Mouse (Mus musculus): Measurements from ENCODE around the gene Ppp1r11. TPM values are rescaled to one million over a fixed set of nuclear protein-coding genes. Genes with fewer than 3 reads are reported as not detected.

The Ppp1r11 gene
- polyA plus RNA-seq, 2 experiments = 30.4 to 43.0 TPM

DNA sequence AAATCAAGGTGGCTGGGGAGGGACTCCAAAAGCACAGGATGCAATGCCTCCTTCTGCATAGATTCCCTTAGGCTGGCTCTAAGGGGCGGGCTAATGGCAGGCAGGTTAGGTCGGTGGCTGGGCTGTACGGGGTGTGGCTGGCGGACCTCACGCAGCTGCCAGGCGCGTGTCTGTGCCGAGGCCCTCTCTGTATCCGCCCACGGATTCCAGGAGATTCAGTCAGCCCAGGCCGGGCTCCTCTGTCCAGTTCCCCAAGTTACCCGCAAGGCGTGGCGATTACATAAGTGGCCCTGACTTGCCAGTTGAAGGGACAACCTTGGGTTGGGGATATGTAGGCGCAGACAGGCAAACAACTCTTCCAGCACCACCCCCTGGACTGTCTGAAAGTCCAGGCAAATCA lies 31.3 kb downstream of the Ppp1r11 start:
- no peak for ATAC-seq (ENCODE audit: insufficient read depth)
- Histone ChIP-seq H3K4me1 (replicated peaks; ENCODE audit: control insufficient read depth in 2 of 2, insufficient read depth in 2 of 2, low read length in 1 of 2) (no peaks in the 10 kb centered on the region), H3K4me2 (ENCODE audit: low read depth) (no peak overlapping the region), H3K9ac (replicated peaks) (no peak overlapping the region), H3K4me3 (ENCODE audit: insufficient read depth in 1 of 2, low read depth in 2 of 2, low read length in 2 of 2) (no peak overlapping the region), H3K9me3 (ENCODE audit: control insufficient read depth, low read length) (no peaks in the 10 kb centered on the region), H3K27me3 (ENCODE audit: control insufficient read depth, insufficient read depth, low read length) (no peaks in the 10 kb centered on the region; the same call in 1 of the 2 replicates), H3K27ac (no peak overlapping the region), H3K36me3 (replicated peaks; ENCODE audit: control insufficient read depth, insufficient read depth, low read depth) (no peaks in the 10 kb centered on the region)
- WGBS (ENCODE audit: insufficient replicate concordance) = 37% methylated on average over 15 of the region's 15 CpGs
- TF ChIP-seq CTCF (IDR thresholded peaks at IDR 0.05; ENCODE audit: low read depth) (no peak), EP300 (IDR thresholded peaks at IDR 0.05; ENCODE audit: low read depth) (no peak)
- no peak for DNase-seq (ENCODE audit: low read depth in 3 of 3, low spot score in 3 of 3)

DNA sequence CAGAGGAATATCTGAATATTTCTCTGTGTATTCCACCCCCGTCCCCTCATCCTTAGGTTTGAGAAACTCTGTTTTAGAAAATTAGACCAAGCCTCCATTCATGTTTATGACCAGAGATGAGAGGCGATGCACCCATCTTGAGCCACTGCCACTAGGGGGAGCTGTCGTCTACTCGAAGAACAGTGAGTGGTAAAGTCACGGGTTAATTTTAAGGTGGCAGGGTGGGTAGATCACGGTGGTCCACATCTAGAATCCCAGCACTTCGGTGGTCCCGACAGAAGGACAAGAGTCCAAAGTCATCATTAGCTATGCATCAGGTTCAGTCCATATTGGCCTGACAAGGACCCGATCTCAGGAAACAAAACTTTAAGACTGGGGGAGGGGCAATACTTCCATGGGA lies 36.5 kb downstream of the Ppp1r11 start:
- no peak overlapping the region for H3K9ac ChIP-seq (replicated peaks)
- no peak overlapping the region for H3K4me3 ChIP-seq (ENCODE audit: insufficient read depth in 1 of 2, low read depth in 2 of 2, low read length in 2 of 2)
- WGBS (ENCODE audit: insufficient replicate concordance) = 8% methylated on average over 9 of the region's 9 CpGs
- TF ChIP-seq EP300 (IDR thresholded peaks at IDR 0.05; ENCODE audit: low read depth) (no peak), CTCF (IDR thresholded peaks at IDR 0.05; ENCODE audit: low read depth) (peak; percentile 90)
- ATAC-seq (ENCODE audit: insufficient read depth) (no peak), DNase-seq (ENCODE audit: low read depth in 3 of 3, low spot score in 3 of 3) (peak in 2 of 3 experiments; percentile 14 to 24)
- no peaks in the 10 kb centered on the region for H3K36me3 ChIP-seq (replicated peaks; ENCODE audit: control insufficient read depth, insufficient read depth, low read depth)
- no peak overlapping the region for H3K4me2 ChIP-seq (ENCODE audit: low read depth)
- no peak overlapping the region for H3K27ac ChIP-seq
- no peaks in the 10 kb centered on the region for H3K4me1 ChIP-seq (replicated peaks; ENCODE audit: control insufficient read depth in 2 of 2, insufficient read depth in 2 of 2, low read length in 1 of 2)
- no peaks in the 10 kb centered on the region; the same call in none of the 2 replicates for H3K27me3 ChIP-seq (ENCODE audit: control insufficient read depth, insufficient read depth, low read length)
- H3K9me3 ChIP-seq (ENCODE audit: control insufficient read depth, low read length) = no peaks in the 10 kb centered on the region

DNA sequence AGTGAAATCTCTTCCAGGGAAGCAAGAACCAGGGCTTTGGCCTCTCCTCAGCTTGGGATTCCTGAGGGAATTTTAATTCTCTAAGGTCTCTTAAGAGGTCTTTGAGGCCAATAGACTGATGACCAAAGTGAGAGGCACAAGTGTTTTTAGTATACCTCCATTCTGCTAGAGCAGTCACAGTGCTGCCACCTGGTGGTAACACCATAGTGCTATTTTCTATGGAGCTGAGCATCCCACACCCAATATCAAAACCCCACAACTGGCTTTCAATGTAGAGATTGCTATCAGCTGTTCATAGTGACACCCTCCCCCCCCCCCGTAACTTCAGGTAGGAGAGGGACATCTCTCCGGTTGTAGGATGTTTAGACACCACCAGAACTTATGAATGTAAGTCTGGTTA lies 37.4 kb downstream of the Ppp1r11 start:
- TF ChIP-seq EP300 (IDR thresholded peaks at IDR 0.05; ENCODE audit: low read depth) (no peak), CTCF (IDR thresholded peaks at IDR 0.05; ENCODE audit: low read depth) (peak; percentile 83)
- H3K27me3 ChIP-seq (ENCODE audit: control insufficient read depth, insufficient read depth, low read length) = no peaks in the 10 kb centered on the region; the same call in none of the 2 replicates
- no peak overlapping the region for H3K27ac ChIP-seq
- no peak overlapping the region for H3K4me2 ChIP-seq (ENCODE audit: low read depth)
- H3K9me3 ChIP-seq (ENCODE audit: control insufficient read depth, low read length) = no peaks in the 10 kb centered on the region
- no peak overlapping the region for H3K9ac ChIP-seq (replicated peaks)
- no peaks in the 10 kb centered on the region for H3K36me3 ChIP-seq (replicated peaks; ENCODE audit: control insufficient read depth, insufficient read depth, low read depth)
- DNase-seq (ENCODE audit: low read depth in 3 of 3, low spot score in 3 of 3) (peak; percentile 43 to 57 (median 43)), ATAC-seq (ENCODE audit: insufficient read depth) (no peak)
- 7% methylated on average over 2 of the region's 2 CpGs for WGBS (ENCODE audit: insufficient replicate concordance)
- no peak overlapping the region for H3K4me3 ChIP-seq (ENCODE audit: insufficient read depth in 1 of 2, low read depth in 2 of 2, low read length in 2 of 2)
- H3K4me1 ChIP-seq (replicated peaks; ENCODE audit: control insufficient read depth in 2 of 2, insufficient read depth in 2 of 2, low read length in 1 of 2) = no peaks in the 10 kb centered on the region

DNA sequence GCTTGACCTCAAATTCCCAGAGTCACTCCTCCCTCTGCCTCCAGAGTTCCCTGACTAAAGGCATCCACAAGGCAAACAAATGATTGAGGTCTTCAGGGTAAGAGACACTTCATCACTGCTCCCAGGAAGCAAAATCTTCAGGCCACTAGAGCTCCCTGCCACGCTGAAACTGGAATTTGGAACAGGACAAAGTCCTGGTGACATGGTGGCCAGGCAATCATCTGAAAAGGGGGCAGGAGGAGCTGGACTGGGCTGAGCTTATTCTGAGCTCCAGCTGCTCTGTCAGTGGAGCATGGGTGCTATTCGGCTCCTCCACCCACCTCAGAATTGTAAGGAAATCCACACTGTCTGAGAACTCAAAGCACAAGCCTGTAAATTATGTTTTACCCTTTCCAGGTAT lies 39.5 kb downstream of the Ppp1r11 start:
- no peak for ATAC-seq (ENCODE audit: insufficient read depth)
- Histone ChIP-seq H3K27me3 (ENCODE audit: control insufficient read depth, insufficient read depth, low read length) (no peaks in the 10 kb centered on the region; the same call in none of the 2 replicates), H3K9ac (replicated peaks) (no peak overlapping the region), H3K27ac (no peak overlapping the region), H3K36me3 (replicated peaks; ENCODE audit: control insufficient read depth, insufficient read depth, low read depth) (no peaks in the 10 kb centered on the region), H3K9me3 (ENCODE audit: control insufficient read depth, low read length) (no peaks in the 10 kb centered on the region), H3K4me2 (ENCODE audit: low read depth) (no peak overlapping the region), H3K4me1 (replicated peaks; ENCODE audit: control insufficient read depth in 2 of 2, insufficient read depth in 2 of 2, low read length in 1 of 2) (no peaks in the 10 kb centered on the region), H3K4me3 (ENCODE audit: insufficient read depth in 1 of 2, low read depth in 2 of 2, low read length in 2 of 2) (no peak overlapping the region)
- no peak for TF ChIP-seq CTCF (IDR thresholded peaks at IDR 0.05; ENCODE audit: low read depth)
- no peak for TF ChIP-seq EP300 (IDR thresholded peaks at IDR 0.05; ENCODE audit: low read depth)
- DNase-seq (ENCODE audit: low read depth in 3 of 3, low spot score in 3 of 3) = no peak
- 25% methylated on average over 2 of the region's 2 CpGs for WGBS (ENCODE audit: insufficient replicate concordance)

DNA sequence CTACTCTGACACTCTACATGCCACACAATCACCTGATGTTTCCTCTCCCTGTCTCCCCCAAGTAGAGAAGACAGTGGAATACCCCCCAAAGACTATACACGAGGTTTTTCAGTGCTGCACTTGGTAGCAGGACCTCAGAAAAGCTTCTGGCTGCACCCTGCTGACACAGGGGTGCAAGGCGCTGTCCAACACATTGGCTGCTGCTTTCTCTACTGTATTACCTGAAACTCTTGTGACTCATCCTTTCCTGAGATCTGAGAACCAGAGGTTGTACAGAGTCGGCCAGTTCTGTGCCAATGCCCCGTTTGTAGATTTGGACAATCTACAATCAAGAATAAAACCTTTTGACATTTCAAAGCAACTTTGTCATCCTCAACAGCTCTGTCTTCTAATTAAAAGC lies 41.7 kb downstream of the Ppp1r11 start:
- 38% methylated on average over 4 of the region's 4 CpGs for WGBS (ENCODE audit: insufficient replicate concordance)
- no peak for ATAC-seq (ENCODE audit: insufficient read depth)

More for the DNA sequence above, 41.7 kb downstream of the Ppp1r11 start:
- no peaks in the 10 kb centered on the region; the same call in 1 of the 2 replicates for H3K27me3 ChIP-seq (ENCODE audit: control insufficient read depth, insufficient read depth, low read length)
- no peak overlapping the region for H3K4me2 ChIP-seq (ENCODE audit: low read depth)
- H3K9me3 ChIP-seq (ENCODE audit: control insufficient read depth, low read length) = no peaks in the 10 kb centered on the region
- no peak for DNase-seq (ENCODE audit: low read depth in 3 of 3, low spot score in 3 of 3)
- no peaks in the 10 kb centered on the region for H3K36me3 ChIP-seq (replicated peaks; ENCODE audit: control insufficient read depth, insufficient read depth, low read depth)
- TF ChIP-seq CTCF (IDR thresholded peaks at IDR 0.05; ENCODE audit: low read depth) = no peak
- no peak for TF ChIP-seq EP300 (IDR thresholded peaks at IDR 0.05; ENCODE audit: low read depth)
- no peak overlapping the region for H3K9ac ChIP-seq (replicated peaks)
- no peak overlapping the region for H3K4me3 ChIP-seq (ENCODE audit: insufficient read depth in 1 of 2, low read depth in 2 of 2, low read length in 2 of 2)
- no peaks in the 10 kb centered on the region for H3K4me1 ChIP-seq (replicated peaks; ENCODE audit: control insufficient read depth in 2 of 2, insufficient read depth in 2 of 2, low read length in 1 of 2)
- H3K27ac ChIP-seq = no peak overlapping the region

Measured in liver, embryonic 14.5 days (tissue).